Mouse (Mus musculus): Measurements from ENCODE around the gene Zswim8. TPM values are rescaled to one million over a fixed set of nuclear protein-coding genes. Genes with fewer than 3 reads are reported as not detected.
A peak's percentile ranks its signal among the peaks of the same experiment; 100 is the strongest.

The Zswim8 gene
- polyA plus RNA-seq, 1 experiment from 2014 or later = 21.6 TPM

DNA sequence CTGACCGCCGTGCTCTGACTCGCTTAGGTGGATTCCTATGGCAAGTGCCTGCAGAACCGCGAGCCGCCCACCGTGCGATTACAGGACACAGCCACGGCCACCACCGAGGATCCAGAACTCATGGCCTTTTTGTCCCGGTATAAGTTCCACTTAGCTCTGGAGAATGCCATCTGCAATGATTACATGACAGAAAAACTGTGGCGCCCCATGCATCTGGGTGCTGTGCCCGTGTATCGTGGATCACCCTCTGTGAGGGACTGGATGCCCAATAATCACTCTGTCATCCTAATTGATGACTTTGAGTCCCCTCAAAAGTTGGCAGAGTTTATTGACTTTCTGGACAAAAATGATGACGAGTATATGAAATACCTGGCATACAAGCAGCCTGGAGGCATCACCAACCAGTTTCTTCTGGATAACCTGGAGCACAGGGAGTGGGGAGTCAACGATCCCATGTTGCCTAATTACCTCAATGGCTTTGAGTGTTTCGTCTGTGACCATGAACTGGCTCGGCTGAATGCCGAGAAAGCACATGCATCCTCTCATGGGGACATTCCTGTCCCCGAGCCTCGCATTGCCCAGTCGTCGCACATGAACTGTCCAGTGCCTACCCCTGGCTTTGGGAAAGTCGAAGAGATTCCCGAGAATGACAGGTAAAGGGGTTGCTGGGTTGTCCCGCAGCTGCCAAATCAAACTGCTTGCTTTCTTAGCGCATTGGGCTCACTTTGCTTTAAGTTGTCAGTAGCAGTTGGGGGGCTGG is 11.4 kb upstream of the Zswim8 start:
- no peaks in the 10 kb centered on the region for H3K4me1 ChIP-seq (ENCODE audit: control insufficient read depth, insufficient read depth, low read length)
- no peak for ATAC-seq (replicated peaks; ENCODE audit: insufficient number of reproducible peaks, low FRiP score, low TSS enrichment, low read depth)

GRCm38 (mm10) chr14:20696986-20697385 is 10.4 kb upstream of the Zswim8 start:
- Histone ChIP-seq H3K27me3 (ENCODE audit: control insufficient read depth, insufficient read depth, low read length) (no peaks in the 10 kb centered on the region), H3K9ac (replicated peaks; ENCODE audit: low read length) (0 out of 2 replicates have a peak overlapping the region, but pooled peaks have one; percentile 7), H3K36me3 (replicated peaks; ENCODE audit: control insufficient read depth, insufficient read depth, low read depth, low read length) (peaks cover 4% of the 10 kb centered on the region), H3K27ac (replicated peaks; ENCODE audit: low read depth, low read length) (no peak overlapping the region), H3K4me1 (ENCODE audit: control insufficient read depth, insufficient read depth, low read length) (peaks cover 3% of the 10 kb centered on the region; the same call in 1 of the 2 replicates), H3K4me3 (ENCODE audit: low read depth, low read length) (peak overlapping the region; percentile 13), H3K9me3 (replicated peaks; ENCODE audit: control insufficient read depth, low read length) (no peaks in the 10 kb centered on the region), H3K4me2 (ENCODE audit: low read depth, low read length) (peak overlapping the region; percentile 73)
- ATAC-seq (replicated peaks; ENCODE audit: insufficient number of reproducible peaks, low FRiP score, low TSS enrichment, low read depth) (no peak), DNase-seq (ENCODE audit: low spot score) (peak; percentile 61)
- 22% methylated on average over 1 of the region's 1 CpGs for WGBS

More for the DNA sequence above, 11.4 kb upstream of the Zswim8 start:
- peak overlapping the region; percentile 63 for H3K9ac ChIP-seq (replicated peaks; ENCODE audit: low read length)
- peak overlapping the region; percentile 64 for H3K4me3 ChIP-seq (ENCODE audit: low read depth, low read length)
- H3K4me2 ChIP-seq (ENCODE audit: low read depth, low read length) = peak overlapping the region; percentile 73
- WGBS = 13% methylated on average over 27 of the region's 27 CpGs
- no peaks in the 10 kb centered on the region for H3K27me3 ChIP-seq (ENCODE audit: control insufficient read depth, insufficient read depth, low read length)
- DNase-seq (ENCODE audit: low spot score) = no peak
- peak overlapping the region; percentile 81 for H3K27ac ChIP-seq (replicated peaks; ENCODE audit: low read depth, low read length)
- H3K9me3 ChIP-seq (replicated peaks; ENCODE audit: control insufficient read depth, low read length) = no peaks in the 10 kb centered on the region
- peaks cover 4% of the 10 kb centered on the region for H3K36me3 ChIP-seq (replicated peaks; ENCODE audit: control insufficient read depth, insufficient read depth, low read depth, low read length)

GRCm38 (mm10) chr14:20698515-20698914 is 8.8 kb upstream of the Zswim8 start:
- DNase-seq (ENCODE audit: low spot score) = no peak
- H3K4me2 ChIP-seq (ENCODE audit: low read depth, low read length) = no peak overlapping the region
- H3K4me3 ChIP-seq (ENCODE audit: low read depth, low read length) = no peak overlapping the region
- no peaks in the 10 kb centered on the region; the same call in none of the 2 replicates for H3K36me3 ChIP-seq (replicated peaks; ENCODE audit: control insufficient read depth, insufficient read depth, low read depth, low read length)
- no peaks in the 10 kb centered on the region for H3K9me3 ChIP-seq (replicated peaks; ENCODE audit: control insufficient read depth, low read length)
- no peak overlapping the region for H3K9ac ChIP-seq (replicated peaks; ENCODE audit: low read length)
- no peaks in the 10 kb centered on the region for H3K27me3 ChIP-seq (ENCODE audit: control insufficient read depth, insufficient read depth, low read length)
- 87% methylated on average over 2 of the region's 2 CpGs for WGBS
- peaks cover 3% of the 10 kb centered on the region; the same call in 1 of the 2 replicates for H3K4me1 ChIP-seq (ENCODE audit: control insufficient read depth, insufficient read depth, low read length)
- ATAC-seq (replicated peaks; ENCODE audit: insufficient number of reproducible peaks, low FRiP score, low TSS enrichment, low read depth) = no peak
- no peak overlapping the region for H3K27ac ChIP-seq (replicated peaks; ENCODE audit: low read depth, low read length)

- ATAC-seq (replicated peaks; ENCODE audit: insufficient number of reproducible peaks, low FRiP score, low TSS enrichment, low read depth) (no peak), DNase-seq (ENCODE audit: low spot score) (no peak)
- Histone ChIP-seq H3K4me3 (ENCODE audit: low read depth, low read length) (no peak overlapping the region), H3K4me1 (ENCODE audit: control insufficient read depth, insufficient read depth, low read length) (peaks cover 3% of the 10 kb centered on the region; the same call in 1 of the 2 replicates), H3K4me2 (ENCODE audit: low read depth, low read length) (no peak overlapping the region), H3K9me3 (replicated peaks; ENCODE audit: control insufficient read depth, low read length) (no peaks in the 10 kb centered on the region), H3K36me3 (replicated peaks; ENCODE audit: control insufficient read depth, insufficient read depth, low read depth, low read length) (no peaks in the 10 kb centered on the region; the same call in 1 of the 2 replicates), H3K9ac (replicated peaks; ENCODE audit: low read length) (no peak overlapping the region), H3K27me3 (ENCODE audit: control insufficient read depth, insufficient read depth, low read length) (no peaks in the 10 kb centered on the region), H3K27ac (replicated peaks; ENCODE audit: low read depth, low read length) (no peak overlapping the region)
- WGBS = 85% methylated on average over 3 of the region's 3 CpGs
These were observed 7.0 kb upstream of the Zswim8 start for GRCm38 (mm10) chr14:20700362-20700761.

GRCm38 (mm10) chr14:20701554-20701953 is 5.8 kb upstream of the Zswim8 start:
- 83% methylated on average over 8 of the region's 8 CpGs for WGBS
- DNase-seq (ENCODE audit: low spot score) (no peak), ATAC-seq (replicated peaks; ENCODE audit: insufficient number of reproducible peaks, low FRiP score, low TSS enrichment, low read depth) (no peak)
- H3K36me3 ChIP-seq (replicated peaks; ENCODE audit: control insufficient read depth, insufficient read depth, low read depth, low read length) = no peaks in the 10 kb centered on the region; the same call in 1 of the 2 replicates
- no peak overlapping the region for H3K27ac ChIP-seq (replicated peaks; ENCODE audit: low read depth, low read length)
- H3K4me3 ChIP-seq (ENCODE audit: low read depth, low read length) = peak overlapping the region; percentile 63; the same call in 1 of the 2 replicates
- no peaks in the 10 kb centered on the region for H3K9me3 ChIP-seq (replicated peaks; ENCODE audit: control insufficient read depth, low read length)
- no peak overlapping the region for H3K9ac ChIP-seq (replicated peaks; ENCODE audit: low read length)
- H3K4me1 ChIP-seq (ENCODE audit: control insufficient read depth, insufficient read depth, low read length) = peaks cover 3% of the 10 kb centered on the region; the same call in 1 of the 2 replicates
- H3K4me2 ChIP-seq (ENCODE audit: low read depth, low read length) = peak overlapping the region; percentile 58
- H3K27me3 ChIP-seq (ENCODE audit: control insufficient read depth, insufficient read depth, low read length) = no peaks in the 10 kb centered on the region

GRCm38 (mm10) chr14:20702096-20702740 is 5.1 kb upstream of the Zswim8 start:
- peak overlapping the region; percentile 79 for H3K9ac ChIP-seq (replicated peaks; ENCODE audit: low read length)
- H3K27me3 ChIP-seq (ENCODE audit: control insufficient read depth, insufficient read depth, low read length) = no peaks in the 10 kb centered on the region
- H3K27ac ChIP-seq (replicated peaks; ENCODE audit: low read depth, low read length) = peak overlapping the region; percentile 59
- peaks cover 3% of the 10 kb centered on the region; the same call in 1 of the 2 replicates for H3K4me1 ChIP-seq (ENCODE audit: control insufficient read depth, insufficient read depth, low read length)
- DNase-seq (ENCODE audit: low spot score) = no peak
- ATAC-seq (replicated peaks; ENCODE audit: insufficient number of reproducible peaks, low FRiP score, low TSS enrichment, low read depth) = 0 out of 2 replicates have a peak, but pooled peaks have one; percentile 6
- no peaks in the 10 kb centered on the region for H3K9me3 ChIP-seq (replicated peaks; ENCODE audit: control insufficient read depth, low read length)
- H3K4me2 ChIP-seq (ENCODE audit: low read depth, low read length) = peak overlapping the region; percentile 58
- peak overlapping the region; percentile 63 for H3K4me3 ChIP-seq (ENCODE audit: low read depth, low read length)
- H3K36me3 ChIP-seq (replicated peaks; ENCODE audit: control insufficient read depth, insufficient read depth, low read depth, low read length) = no peaks in the 10 kb centered on the region; the same call in 1 of the 2 replicates
- 14% methylated on average over 15 of the region's 15 CpGs for WGBS

GRCm38 (mm10) chr14:20702741-20703381 is 4.5 kb upstream of the Zswim8 start, which contains the start of gene Chchd1:
Chchd1 (plus strand) TSS chr14:20703006.
- Histone ChIP-seq H3K9ac (replicated peaks; ENCODE audit: low read length) (peak within 1 kb of the TSS; percentile 79), H3K9me3 (replicated peaks; ENCODE audit: control insufficient read depth, low read length) (no peaks in the 10 kb centered on the region), H3K4me1 (ENCODE audit: control insufficient read depth, insufficient read depth, low read length) (peaks cover 3% of the 10 kb centered on the region; the same call in 1 of the 2 replicates), H3K4me3 (ENCODE audit: low read depth, low read length) (peak within 1 kb of the TSS; percentile 63), H3K4me2 (ENCODE audit: low read depth, low read length) (peak within 1 kb of the TSS; percentile 58), H3K27ac (replicated peaks; ENCODE audit: low read depth, low read length) (peak within 1 kb of the TSS; percentile 59), H3K27me3 (ENCODE audit: control insufficient read depth, insufficient read depth, low read length) (no peaks in the 10 kb centered on the region), H3K36me3 (replicated peaks; ENCODE audit: control insufficient read depth, insufficient read depth, low read depth, low read length) (no peaks in the 10 kb centered on the region; the same call in 1 of the 2 replicates)
- peak; percentile 91 for DNase-seq (ENCODE audit: low spot score)
- peak; percentile 53 for ATAC-seq (replicated peaks; ENCODE audit: insufficient number of reproducible peaks, low FRiP score, low TSS enrichment, low read depth)
- WGBS = under 1% methylated on average over 61 of the region's 61 CpGs
